Comparison of ENCODE assay signal across 27 mouse cellular contexts in the genomic region with DNA sequence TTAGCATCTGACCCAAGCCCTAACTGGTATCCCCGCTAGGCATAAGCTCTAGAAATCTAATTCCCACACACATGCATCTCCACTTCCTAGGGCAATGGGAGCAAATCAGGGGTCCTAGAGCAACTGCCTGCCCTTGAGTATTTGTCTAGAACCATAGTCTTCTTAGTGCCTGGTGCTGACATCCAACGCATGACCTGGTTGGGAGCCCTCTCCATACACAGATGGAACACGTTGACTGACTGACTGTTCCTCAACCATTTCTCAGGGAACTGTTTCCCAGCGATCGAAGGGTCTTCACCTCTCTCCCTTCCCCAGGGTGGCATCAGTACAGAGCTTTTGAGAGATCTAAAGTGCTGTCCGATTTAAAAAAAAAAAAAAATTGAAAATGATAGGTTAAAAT.
A peak's percentile ranks its signal among the peaks of the same experiment; 100 is the strongest.
DNase-seq lines count a peak whose midpoint lies in the region; ATAC-seq and TF ChIP-seq lines count a peak whose summit lies in the region.
"Had no signal": no experiment of that assay in that cellular context is flagged by ENCODE, and none has a peak within 500 bp of the region (broad histone marks: within the 10 kb centered on the region; RNA-seq: fewer than 3 reads in every experiment).

No protein-coding gene starts in this region.

- no peak for TF ChIP-seq CTCF in kidney, adult 2 months (conservative IDR thresholded peaks at IDR 0.05; ENCODE audit: insufficient read depth, insufficient read length, low read depth, low read length)
- no peak for TF ChIP-seq CTCF in kidney, postnatal 0 days (IDR thresholded peaks at IDR 0.05; ENCODE audit: low read depth)

- no peaks in the 10 kb centered on the region for H3K27me3 ChIP-seq in kidney, adult 2 months (replicated peaks; ENCODE audit: control insufficient read depth, insufficient read depth, low read length)
- no peaks in the 10 kb centered on the region for H3K27me3 ChIP-seq in kidney, embryonic 14.5 days (ENCODE audit: control insufficient read depth, insufficient read depth, low read length)
- H3K27me3 ChIP-seq in kidney, postnatal 0 days (ENCODE audit: insufficient read depth, low read length): no peaks in the 10 kb centered on the region
- H3K27me3 ChIP-seq: embryonic facial prominence, embryonic 13.5 days; forebrain, embryonic 13.5 days; heart, embryonic 15.5 days; hindbrain, embryonic 12.5 days; hindbrain, embryonic 15.5 days had no signal

- no peak for TF ChIP-seq POLR2A in kidney, adult 2 months (IDR thresholded peaks at IDR 0.05; ENCODE audit: low read depth, low read length)

- intact Hi-C loops in heart, postnatal 14 days (cut with DNase I): no loop called here

- peaks cover 19% of the 10 kb centered on the region; the same call in 1 of the 2 replicates for H3K4me1 ChIP-seq in kidney, adult 2 months (ENCODE audit: control insufficient read depth, insufficient read depth, low read length)
- H3K4me1 ChIP-seq in kidney, embryonic 14.5 days (ENCODE audit: control insufficient read depth, insufficient read depth, low read length): peaks cover 26% of the 10 kb centered on the region
- peaks cover 20% of the 10 kb centered on the region for H3K4me1 ChIP-seq in kidney, postnatal 0 days (replicated peaks; ENCODE audit: insufficient read depth, low read length)

- no peaks in the 10 kb centered on the region for H3K9me3 ChIP-seq in kidney, embryonic 14.5 days (ENCODE audit: control insufficient read depth, low read length)
- H3K9me3 ChIP-seq in kidney, postnatal 0 days (replicated peaks; ENCODE audit: low read length): no peaks in the 10 kb centered on the region
- H3K9me3 ChIP-seq: embryonic facial prominence, embryonic 10.5 days; embryonic facial prominence, embryonic 13.5 days; forebrain, embryonic 10.5 days; forebrain, embryonic 13.5 days; heart, embryonic 15.5 days; hindbrain, embryonic 12.5 days; hindbrain, embryonic 15.5 days had no signal

- 59% methylated on average over 6 of the region's 6 CpGs for WGBS in kidney, adult 2 months
- 71% methylated on average over 6 of the region's 6 CpGs for WGBS in kidney, embryonic 14.5 days
- WGBS in kidney, postnatal 0 days: 58% methylated on average over 6 of the region's 6 CpGs

- H3K4me2 ChIP-seq in kidney, embryonic 14.5 days (replicated peaks; ENCODE audit: low read depth, low read length): no peak overlapping the region
- H3K4me2 ChIP-seq in kidney, postnatal 0 days (ENCODE audit: low read length): no peak overlapping the region
- H3K4me2 ChIP-seq: embryonic facial prominence, embryonic 13.5 days; forebrain, embryonic 13.5 days; heart, embryonic 11.5 days; heart, embryonic 15.5 days; hindbrain, embryonic 12.5 days; hindbrain, embryonic 15.5 days had no signal

- no peak for ATAC-seq in kidney, embryonic 14.5 days (ENCODE audit: low FRiP score, low TSS enrichment)
- no peak for ATAC-seq in kidney, postnatal 0 days (replicated peaks; ENCODE audit: low FRiP score, low read depth)
- ATAC-seq: activated CD4-positive, CD25-positive, alpha-beta regulatory T cell, adult 4 months; forebrain, embryonic 13.5 days; forebrain, embryonic 16.5 days had no signal

- H3K4me3 ChIP-seq in kidney, adult 2 months (ENCODE audit: insufficient read depth, low read depth, low read length): no peak overlapping the region
- H3K4me3 ChIP-seq in kidney, embryonic 14.5 days (ENCODE audit: low read length): no peak overlapping the region
- H3K4me3 ChIP-seq in kidney, postnatal 0 days (replicated peaks; ENCODE audit: low read depth, low read length): no peak overlapping the region
- H3K4me3 ChIP-seq: embryonic facial prominence, embryonic 10.5 days; embryonic facial prominence, embryonic 13.5 days; forebrain, embryonic 10.5 days; forebrain, embryonic 13.5 days; gastrocnemius, adult 2 months; heart, embryonic 15.5 days; hindbrain, embryonic 12.5 days; hindbrain, embryonic 15.5 days had no signal

- H3K36me3 ChIP-seq in kidney, adult 2 months (ENCODE audit: control insufficient read depth, insufficient read depth, low read length): no peaks in the 10 kb centered on the region
- H3K36me3 ChIP-seq in kidney, embryonic 14.5 days (ENCODE audit: control insufficient read depth, insufficient read depth, low read length): no peaks in the 10 kb centered on the region
- H3K36me3 ChIP-seq in kidney, postnatal 0 days (ENCODE audit: insufficient read depth, low read length): no peaks in the 10 kb centered on the region
- H3K36me3 ChIP-seq: embryonic facial prominence, embryonic 10.5 days; embryonic facial prominence, embryonic 13.5 days; forebrain, embryonic 10.5 days; heart, embryonic 15.5 days; hindbrain, embryonic 12.5 days; hindbrain, embryonic 15.5 days had no signal

- H3K27ac ChIP-seq in kidney, adult 2 months (ENCODE audit: insufficient read depth, low read depth, low read length): peak overlapping the region; percentile 66
- no peak overlapping the region for H3K27ac ChIP-seq in kidney, embryonic 14.5 days (ENCODE audit: low read depth, low read length)
- peak overlapping the region; percentile 21; the same call in 1 of the 2 replicates for H3K27ac ChIP-seq in kidney, postnatal 0 days
- H3K27ac ChIP-seq: embryonic facial prominence, embryonic 10.5 days; forebrain, embryonic 10.5 days; forebrain, embryonic 13.5 days; hindbrain, embryonic 12.5 days; hindbrain, embryonic 15.5 days had no signal

- DNase-seq in heart, adult 11 months: peak; percentile 73
- DNase-seq in heart, postnatal 14 days: no peak
- no peak for DNase-seq in kidney, adult 2 months
- DNase-seq in kidney, postnatal 0 days (ENCODE audit: low spot score): no peak
- no peak for DNase-seq in kidney, postnatal 36 days
- DNase-seq: adrenal gland, adult 8-10 months; adrenal gland, postnatal 25 days; cerebellum, adult 11-12 months; cerebellum, adult 8-10 months; cerebellum, postnatal 10 days; cerebellum, postnatal 36 days; embryo, embryonic 11 days; gastrocnemius, adult 2 months; gastrocnemius, postnatal 14 days; heart, adult 18-20 months; heart, postnatal 10 days had no signal

- no peak overlapping the region for H3K9ac ChIP-seq in kidney, embryonic 14.5 days (ENCODE audit: low read depth, low read length)
- no peak overlapping the region for H3K9ac ChIP-seq in kidney, postnatal 0 days (ENCODE audit: low read depth, low read length)
- H3K9ac ChIP-seq: embryonic facial prominence, embryonic 13.5 days; forebrain, embryonic 13.5 days; heart, embryonic 15.5 days; hindbrain, embryonic 12.5 days; hindbrain, embryonic 15.5 days had no signal
